Mouse (Mus musculus): ENCODE results near the gene Sall1. TPM values are rescaled to one million over a fixed set of nuclear protein-coding genes. Genes with fewer than 3 reads are reported as not detected.
A peak's percentile ranks its signal among the peaks of the same experiment; 100 is the strongest.

Gene Sall1
- total RNA-seq, 2 experiments from 2014 or later, result 0.17 to 0.34 TPM

- DNase-seq (ENCODE audit: low spot score in 2 of 2), result no peak
Measured at GRCm38 (mm10) chr8:89039890-89040289, 4.1 kb downstream of the Sall1 start.

GRCm38 (mm10) chr8:89038920-89039319 lies 5.0 kb downstream of the Sall1 start:
- DNase-seq (ENCODE audit: low spot score in 2 of 2), result no peak

- no peak for DNase-seq (ENCODE audit: low spot score in 2 of 2)
Measured at GRCm38 (mm10) chr8:89037536-89038236, 6.3 kb downstream of the Sall1 start.

GRCm38 (mm10) chr8:89032412-89032811 lies 11.6 kb downstream of the Sall1 start:
- DNase-seq (ENCODE audit: low spot score in 2 of 2), result no peak

GRCm38 (mm10) chr8:89028156-89028555 lies 15.8 kb downstream of the Sall1 start:
- no peak for DNase-seq (ENCODE audit: low spot score in 2 of 2)

- DNase-seq (ENCODE audit: low spot score in 2 of 2), result no peak
Measured at GRCm38 (mm10) chr8:89026139-89026520, 17.8 kb downstream of the Sall1 start.

GRCm38 (mm10) chr8:89025281-89026138 lies 18.5 kb downstream of the Sall1 start:
- peak in 1 of 2 experiments; percentile 19 for DNase-seq (ENCODE audit: low spot score in 2 of 2)

GRCm38 (mm10) chr8:89024796-89025195 lies 19.2 kb downstream of the Sall1 start:
- DNase-seq (ENCODE audit: low spot score in 2 of 2), result no peak

- DNase-seq (ENCODE audit: low spot score in 2 of 2), result no peak
Measured at GRCm38 (mm10) chr8:89021139-89021538, 22.8 kb downstream of the Sall1 start.

GRCm38 (mm10) chr8:89017891-89018290 lies 26.1 kb downstream of the Sall1 start:
- no peak for DNase-seq (ENCODE audit: low spot score in 2 of 2)

GRCm38 (mm10) chr8:89016465-89017070 lies 27.4 kb downstream of the Sall1 start:
- DNase-seq (ENCODE audit: low spot score in 2 of 2), result no peak

GRCm38 (mm10) chr8:89015539-89015938 lies 28.4 kb downstream of the Sall1 start:
- no peak for DNase-seq (ENCODE audit: low spot score in 2 of 2)

- DNase-seq (ENCODE audit: low spot score in 2 of 2), result no peak
Measured at GRCm38 (mm10) chr8:89012853-89013534, 31.0 kb downstream of the Sall1 start.

- no peak for DNase-seq (ENCODE audit: low spot score in 2 of 2)
Measured at GRCm38 (mm10) chr8:89012024-89012712, 31.8 kb downstream of the Sall1 start.

- no peak for DNase-seq (ENCODE audit: low spot score in 2 of 2)
Measured at GRCm38 (mm10) chr8:89008784-89009183, 35.2 kb downstream of the Sall1 start.

- DNase-seq (ENCODE audit: low spot score in 2 of 2), result no peak
Measured at GRCm38 (mm10) chr8:89007114-89007513, 36.8 kb downstream of the Sall1 start.

GRCm38 (mm10) chr8:89006426-89006825 lies 37.5 kb downstream of the Sall1 start:
- no peak for DNase-seq (ENCODE audit: low spot score in 2 of 2)

GRCm38 (mm10) chr8:89005797-89006196 lies 38.2 kb downstream of the Sall1 start:
- no peak for DNase-seq (ENCODE audit: low spot score in 2 of 2)

GRCm38 (mm10) chr8:89004041-89004440 lies 39.9 kb downstream of the Sall1 start:
- no peak for DNase-seq (ENCODE audit: low spot score in 2 of 2)

GRCm38 (mm10) chr8:89003336-89003896 lies 40.5 kb downstream of the Sall1 start:
- no peak for DNase-seq (ENCODE audit: low spot score in 2 of 2)

All from gastrocnemius, postnatal 4 days (tissue).